Mouse (Mus musculus) hindbrain, embryonic 14.5 days (tissue): ENCODE measurements around the gene Slc35e3. TPM values are rescaled to one million over a fixed set of nuclear protein-coding genes. Genes with fewer than 3 reads are reported as not detected.
"Not testable (repeated sequence)": the region's sequence is repeated elsewhere in the genome, so short reads cannot be mapped to it uniquely, and the experiment has no call there.

Experiments used
- ATAC-seq: fragments of 200-750 bp; cut with Nextera tagmentation; 2 replicates; pipeline ENCODE4 v1.8.0; 2017; ENCODE audit warnings: moderate number of reproducible peaks, mild to moderate bottlenecking, moderate TSS enrichment, moderate library complexity; ENCODE audit not compliant: low FRiP score
- DNase-seq: peaks from one replicate; pipeline ENCODE4 v3.0.0-alpha.2; 2015; ENCODE audit warnings: low spot score
- H3K27ac ChIP-seq: fragments of 300-500 bp; sonication (generic); 2 replicates; pipeline ENCODE4 v1.5.1; 2014; ENCODE audit warnings: mild to moderate bottlenecking, moderate library complexity
- H3K27me3 ChIP-seq: fragments of 300-500 bp; sonication (generic); 2 replicates; pipeline ENCODE4 v1.6.1; 2014; ENCODE audit warnings: mild to moderate bottlenecking, low read length, mixed read lengths; ENCODE audit not compliant: control insufficient read depth, insufficient read depth
- H3K36me3 ChIP-seq: fragments of 300-500 bp; sonication (generic); replicated peaks from 2 replicates; pipeline ENCODE4 v1.6.1; 2014; ENCODE audit not compliant: control insufficient read depth, insufficient read depth
- H3K4me1 ChIP-seq: fragments of 300-500 bp; sonication (generic); replicated peaks from 2 replicates; pipeline ENCODE4 v1.6.1; 2014; ENCODE audit warnings: antibody characterized with exemption, low read length, mixed read lengths; ENCODE audit not compliant: control insufficient read depth, insufficient read depth
- H3K4me2 ChIP-seq: fragments of 300-500 bp; sonication (generic); replicated peaks from 2 replicates; pipeline ENCODE4 v1.6.1; 2014; ENCODE audit warnings: mild to moderate bottlenecking, moderate library complexity
- H3K4me3 ChIP-seq: fragments of 300-500 bp; sonication (generic); replicated peaks from 2 replicates; pipeline ENCODE4 v1.5.1; 2014; ENCODE audit warnings: mild to moderate bottlenecking, low read length
- H3K9ac ChIP-seq: fragments of 300-500 bp; sonication (generic); 2 replicates; pipeline ENCODE4 v1.6.1; 2014
- H3K9me3 ChIP-seq: fragments of 300-500 bp; sonication (generic); 2 replicates; pipeline ENCODE4 v1.6.1; 2016; ENCODE audit warnings: low read length; ENCODE audit not compliant: control insufficient read depth
- WGBS: fragments of 180-500 bp; shearing (Covaris S2); extraction: QIAGEN DNeasy Blood & Tissue Kit; methylation state at CpG from one replicate; pipeline ENCODE4 v1.1.7; 2014; 5-methylcytosine and 5-hydroxymethylcytosine counted together
- polyA plus RNA-seq: library from polyadenylated mRNA; unstranded; fragments of >200 nt; fragmentation: Nextera tagmentation; extraction: Ambion mirVana; gene quantifications from 2 replicates; pipeline ENCODE4 v1.2.1, GENCODE M21; 2014

Gene Slc35e3
- polyA plus RNA-seq, 1 experiment from 2014 or later, result 24.8 TPM

DNA sequence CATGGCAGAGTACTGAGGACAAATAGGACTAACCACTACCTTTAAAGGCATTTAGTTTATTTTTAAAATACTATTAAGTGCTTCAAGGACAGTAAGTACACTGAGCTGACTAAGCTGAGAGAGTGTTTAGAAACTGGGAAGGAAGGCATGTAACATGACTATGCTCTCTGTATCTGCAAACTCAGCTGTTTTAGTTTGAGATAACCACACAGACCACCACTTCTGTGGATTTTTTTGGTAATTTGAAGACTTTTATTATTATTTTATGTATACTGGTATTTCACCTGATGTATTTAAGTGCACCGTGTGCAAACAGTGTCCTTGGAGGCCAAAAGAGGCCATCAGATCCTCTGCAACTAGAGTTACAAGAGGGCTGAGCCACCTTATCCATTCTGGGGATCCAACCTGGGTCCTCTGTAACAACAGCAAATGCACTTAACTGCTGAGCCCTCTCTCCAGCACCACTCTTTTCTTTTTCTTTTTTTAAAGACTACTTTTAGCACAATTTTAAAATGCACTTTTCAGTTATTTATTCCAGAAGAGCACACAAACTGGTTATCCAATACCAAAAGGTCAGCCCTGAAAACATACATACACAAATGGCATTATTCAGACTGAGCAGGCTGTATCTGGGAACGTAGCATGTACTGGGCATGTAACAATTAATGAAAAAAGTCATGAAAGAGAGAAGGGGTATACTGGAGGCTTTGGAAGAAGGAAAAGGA is 38.9 kb downstream of the Slc35e3 start:
- peaks cover 13% of the 10 kb centered on the region for H3K4me1 ChIP-seq
- H3K36me3 ChIP-seq, result peaks cover 55% of the 10 kb centered on the region
- H3K27ac ChIP-seq, result no peak overlapping the region
- H3K4me2 ChIP-seq, result no peak overlapping the region
- no peaks in the 10 kb centered on the region for H3K9me3 ChIP-seq
- WGBS, result 93% methylated on average over 2 of the region's 2 CpGs
- no peaks in the 10 kb centered on the region for H3K27me3 ChIP-seq
- H3K4me3 ChIP-seq, result no peak overlapping the region
- DNase-seq (no peak), ATAC-seq (no peak)
- H3K9ac ChIP-seq, result no peak overlapping the region

DNA sequence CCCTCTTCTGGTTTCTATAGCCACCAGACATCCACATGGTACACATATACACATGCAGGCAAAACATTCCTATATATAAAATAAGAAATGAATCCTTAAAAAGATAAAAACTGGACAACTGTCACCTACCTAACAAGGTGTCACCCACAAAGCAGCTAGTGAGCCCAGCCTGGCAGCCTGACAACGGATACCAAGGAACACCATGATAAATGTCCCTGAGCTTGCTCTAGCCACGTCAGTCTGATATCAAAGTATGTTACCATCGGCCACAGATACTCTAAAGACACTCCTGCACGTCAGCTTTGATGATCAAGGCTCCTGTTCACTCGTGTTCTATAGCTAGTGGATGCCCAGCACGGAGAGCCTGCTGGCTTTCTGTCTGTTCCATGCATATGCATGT is 39.7 kb downstream of the Slc35e3 start:
- peaks cover 63% of the 10 kb centered on the region for H3K36me3 ChIP-seq
- no peak overlapping the region for H3K4me2 ChIP-seq
- no peaks in the 10 kb centered on the region for H3K9me3 ChIP-seq
- no peak overlapping the region for H3K27ac ChIP-seq
- peaks cover 13% of the 10 kb centered on the region for H3K4me1 ChIP-seq
- H3K27me3 ChIP-seq, result no peaks in the 10 kb centered on the region
- no peak overlapping the region for H3K4me3 ChIP-seq
- no peak for DNase-seq
- ATAC-seq, result no peak
- 80% methylated on average over 6 of the region's 6 CpGs for WGBS
- H3K9ac ChIP-seq, result no peak overlapping the region

GRCm38 (mm10) chr10:117705806-117706205 is 40.4 kb downstream of the Slc35e3 start:
- no peak overlapping the region for H3K4me2 ChIP-seq
- ATAC-seq, result no peak
- H3K9me3 ChIP-seq, result no peaks in the 10 kb centered on the region
- DNase-seq, result no peak
- H3K4me3 ChIP-seq, result no peak overlapping the region
- no peak overlapping the region for H3K9ac ChIP-seq
- peaks cover 13% of the 10 kb centered on the region for H3K4me1 ChIP-seq
- H3K27ac ChIP-seq, result no peak overlapping the region
- no peaks in the 10 kb centered on the region for H3K27me3 ChIP-seq
- peaks cover 69% of the 10 kb centered on the region for H3K36me3 ChIP-seq

- Histone ChIP-seq H3K4me2 (no peak overlapping the region), H3K27me3 (no peaks in the 10 kb centered on the region), H3K9ac (no peak overlapping the region), H3K9me3 (no peaks in the 10 kb centered on the region), H3K36me3 (peaks cover 78% of the 10 kb centered on the region), H3K27ac (no peak overlapping the region), H3K4me1 (peaks cover 13% of the 10 kb centered on the region), H3K4me3 (no peak overlapping the region)
- no peak for DNase-seq
- ATAC-seq, result no peak
- WGBS, result 96% methylated on average over 6 of the region's 6 CpGs
Observed at GRCm38 (mm10) chr10:117704964-117705335, 41.2 kb downstream of the Slc35e3 start.

- peaks cover 11% of the 10 kb centered on the region for H3K4me1 ChIP-seq
- ATAC-seq, H3K27me3 ChIP-seq, H3K9me3 ChIP-seq, H3K27ac ChIP-seq, H3K4me2 ChIP-seq, H3K9ac ChIP-seq, H3K4me3 ChIP-seq, DNase-seq: not testable (repeated sequence)
- WGBS, result over 99% methylated on average over 6 of the region's 6 CpGs
- peaks cover 83% of the 10 kb centered on the region for H3K36me3 ChIP-seq
Observed at GRCm38 (mm10) chr10:117704314-117704963, 41.7 kb downstream of the Slc35e3 start.

GRCm38 (mm10) chr10:117703506-117703905 is 42.7 kb downstream of the Slc35e3 start:
- Histone ChIP-seq H3K9ac (no peak overlapping the region), H3K36me3 (peaks cover 92% of the 10 kb centered on the region), H3K4me1 (0 out of 2 replicates have a peak, but pooled peaks cover 3% of the 10 kb centered on the region), H3K27me3 (no peaks in the 10 kb centered on the region), H3K4me2 (no peak overlapping the region), H3K4me3 (no peak overlapping the region), H3K27ac (no peak overlapping the region), H3K9me3 (no peaks in the 10 kb centered on the region)
- WGBS, result 94% methylated on average over 3 of the region's 3 CpGs
- ATAC-seq, result no peak
- DNase-seq, result no peak

GRCm38 (mm10) chr10:117702024-117702833 is 43.9 kb downstream of the Slc35e3 start:
- H3K4me2 ChIP-seq, result no peak overlapping the region
- ATAC-seq (no peak), DNase-seq (no peak)
- WGBS, result 95% methylated on average over 6 of the region's 6 CpGs
- H3K4me3 ChIP-seq, result no peak overlapping the region
- no peak overlapping the region for H3K9ac ChIP-seq
- no peak overlapping the region for H3K27ac ChIP-seq
- no peaks in the 10 kb centered on the region for H3K27me3 ChIP-seq
- 0 out of 2 replicates have a peak, but pooled peaks cover 3% of the 10 kb centered on the region for H3K4me1 ChIP-seq
- H3K36me3 ChIP-seq, result peaks cover 96% of the 10 kb centered on the region
- H3K9me3 ChIP-seq, result no peaks in the 10 kb centered on the region

DNA sequence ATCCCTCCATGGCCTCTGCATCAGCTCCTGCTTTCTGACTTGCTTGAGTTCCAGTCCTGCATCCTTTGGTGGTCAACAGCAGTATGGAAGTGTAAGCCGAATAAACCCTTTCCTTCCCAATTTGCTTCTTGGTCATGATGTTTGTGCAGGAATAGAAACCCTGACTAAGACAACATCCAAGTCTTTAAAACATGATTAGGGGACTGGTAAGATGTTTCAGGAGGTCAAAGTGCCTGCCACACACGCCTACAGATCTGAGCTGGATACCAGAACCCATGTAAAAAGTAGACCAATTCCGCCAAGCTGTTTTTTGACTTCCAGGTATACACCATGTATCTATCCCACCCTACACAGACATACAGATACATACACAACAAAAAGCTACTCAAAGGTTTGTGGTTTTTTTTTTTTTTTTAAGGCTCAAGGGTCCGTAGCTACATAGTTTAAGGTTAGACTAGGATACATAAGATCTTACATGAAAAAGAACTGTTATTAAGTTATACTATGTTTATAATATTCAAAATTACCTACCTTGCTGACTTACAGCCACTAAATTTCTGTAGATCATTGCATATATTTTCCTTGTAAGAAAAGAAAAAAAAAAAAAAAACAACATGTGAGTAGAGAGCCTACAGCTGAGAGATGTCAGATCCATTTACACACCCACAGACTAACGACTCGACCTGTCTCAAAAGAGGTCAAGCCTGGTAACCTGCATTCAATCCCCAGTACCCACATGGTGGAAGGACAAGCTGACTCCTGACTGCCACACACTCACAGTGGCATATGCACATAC is 44.9 kb downstream of the Slc35e3 start:
- ATAC-seq (no peak), DNase-seq (no peak)
- H3K4me3 ChIP-seq, result no peak overlapping the region
- no peaks in the 10 kb centered on the region for H3K27me3 ChIP-seq
- peaks cover 96% of the 10 kb centered on the region for H3K36me3 ChIP-seq
- H3K9ac ChIP-seq, result no peak overlapping the region
- no peaks in the 10 kb centered on the region for H3K4me1 ChIP-seq
- H3K4me2 ChIP-seq, result no peak overlapping the region
- no peak overlapping the region for H3K27ac ChIP-seq
- 92% methylated on average over 6 of the region's 6 CpGs for WGBS
- H3K9me3 ChIP-seq, result no peaks in the 10 kb centered on the region

- no peaks in the 10 kb centered on the region for H3K9me3 ChIP-seq
- H3K4me2 ChIP-seq, result no peak overlapping the region
- DNase-seq (no peak), ATAC-seq (no peak)
- H3K36me3 ChIP-seq, result peaks cover 97% of the 10 kb centered on the region
- 96% methylated on average over 1 of the region's 1 CpGs for WGBS
- no peak overlapping the region for H3K4me3 ChIP-seq
- H3K27ac ChIP-seq, result no peak overlapping the region
- no peaks in the 10 kb centered on the region for H3K4me1 ChIP-seq
- H3K27me3 ChIP-seq, result no peaks in the 10 kb centered on the region
- H3K9ac ChIP-seq, result no peak overlapping the region
Observed at GRCm38 (mm10) chr10:117700450-117700849, 45.7 kb downstream of the Slc35e3 start.
